Mouse (Mus musculus) embryonic facial prominence, embryonic 13.5 days (tissue): ENCODE data around the gene Taar7a. TPM values are rescaled to one million over a fixed set of nuclear protein-coding genes. Genes with fewer than 3 reads are reported as not detected.

Experiments used
- ATAC-seq: fragments of 200-750 bp; cut with Nextera tagmentation; 2 replicates; pipeline ENCODE4 v1.8.0; 2017; ENCODE audit warnings: low read depth; ENCODE audit not compliant: insufficient number of reproducible peaks, insufficient read depth, low FRiP score, low TSS enrichment
- H3K27ac ChIP-seq: fragments of 300-500 bp; sonication (generic); 2 replicates; pipeline ENCODE4 v1.5.1; 2015; ENCODE audit warnings: moderate library complexity, mild to moderate bottlenecking, inconsistent platforms
- H3K27me3 ChIP-seq: fragments of 300-500 bp; sonication (generic); 2 replicates; pipeline ENCODE4 v1.6.1; 2015; ENCODE audit warnings: mild to moderate bottlenecking, inconsistent platforms
- H3K36me3 ChIP-seq: fragments of 300-500 bp; sonication (generic); 2 replicates; pipeline ENCODE4 v1.6.1; 2015; ENCODE audit warnings: mild to moderate bottlenecking, inconsistent platforms
- H3K4me1 ChIP-seq: fragments of 300-500 bp; sonication (generic); 2 replicates; pipeline ENCODE4 v1.6.1; 2015; ENCODE audit warnings: inconsistent platforms
- H3K4me2 ChIP-seq: fragments of 300-500 bp; sonication (generic); 2 replicates; pipeline ENCODE4 v1.6.1; 2015; ENCODE audit warnings: moderate library complexity, mild to moderate bottlenecking, inconsistent platforms
- H3K4me3 ChIP-seq: fragments of 300-500 bp; sonication (generic); 2 replicates; pipeline ENCODE4 v1.5.1; 2015; ENCODE audit warnings: mild to moderate bottlenecking, inconsistent platforms
- H3K9ac ChIP-seq: fragments of 300-500 bp; sonication (generic); 2 replicates; pipeline ENCODE4 v1.6.1; 2015; ENCODE audit warnings: mild to moderate bottlenecking, inconsistent platforms
- H3K9me3 ChIP-seq: fragments of 300-500 bp; sonication (generic); 2 replicates; pipeline ENCODE4 v1.6.1; 2016; ENCODE audit warnings: inconsistent platforms
- WGBS: fragments of 180-500 bp; shearing (Covaris S2); methylation state at CpG from one replicate; pipeline ENCODE4 v1.1.7; 2015; ENCODE audit warnings: mixed read lengths; 5-methylcytosine and 5-hydroxymethylcytosine counted together
- polyA plus RNA-seq: library from polyadenylated mRNA; unstranded; fragments of >200 nt; fragmentation: Nextera tagmentation; extraction: Ambion mirVana; gene quantifications from 2 replicates; pipeline ENCODE4 v1.2.1, GENCODE M21; 2015

The Taar7a gene
- polyA plus RNA-seq, 1 experiment from 2014 or later: not detected

DNA sequence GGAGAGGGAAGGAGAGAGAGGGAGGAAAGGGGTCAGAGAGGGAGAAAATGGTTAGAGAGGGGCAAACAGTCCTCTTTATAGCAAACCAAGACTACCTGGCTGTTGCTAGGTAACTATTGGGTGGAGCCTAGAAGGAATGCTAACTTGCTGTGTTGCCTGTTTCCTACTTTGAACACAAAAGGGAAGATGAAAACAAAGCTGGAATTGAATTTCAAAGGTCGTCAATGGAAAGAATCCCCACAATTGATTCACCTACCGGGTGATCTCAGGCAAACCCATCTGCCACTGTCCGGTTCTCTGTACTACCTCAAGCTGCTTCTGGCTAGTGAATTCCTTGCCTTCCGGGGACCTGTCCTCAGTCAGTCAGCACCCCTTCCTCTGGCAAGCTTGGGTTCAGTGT lies 15.3 kb downstream of the Taar7a start:
- Histone ChIP-seq H3K27me3 (no peaks in the 10 kb centered on the region), H3K4me1 (no peaks in the 10 kb centered on the region), H3K27ac (no peak overlapping the region), H3K9me3 (no peaks in the 10 kb centered on the region), H3K4me2 (no peak overlapping the region), H3K36me3 (no peaks in the 10 kb centered on the region), H3K9ac (no peak overlapping the region), H3K4me3 (no peak overlapping the region)
- ATAC-seq: no peak
- 44% methylated on average over 4 of the region's 4 CpGs for WGBS

DNA sequence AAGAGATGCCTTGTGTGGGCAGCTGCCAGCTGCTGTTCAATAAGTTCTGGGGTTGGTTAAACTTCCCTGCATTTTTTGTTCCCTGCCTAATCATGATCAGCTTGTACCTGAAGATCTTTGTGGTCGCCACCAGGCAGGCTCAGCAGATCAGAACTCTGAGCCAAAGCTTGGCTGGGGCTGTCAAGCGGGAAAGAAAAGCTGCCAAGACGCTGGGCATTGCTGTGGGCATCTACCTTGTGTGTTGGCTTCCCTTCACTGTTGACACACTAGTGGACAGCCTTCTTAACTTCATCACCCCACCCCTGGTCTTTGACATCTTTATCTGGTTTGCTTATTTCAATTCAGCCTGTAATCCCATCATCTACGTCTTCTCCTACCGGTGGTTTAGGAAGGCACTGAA lies 22.0 kb downstream of the Taar7a start:
- ATAC-seq: no peak
- WGBS: 81% methylated on average over 5 of the region's 5 CpGs

DNA sequence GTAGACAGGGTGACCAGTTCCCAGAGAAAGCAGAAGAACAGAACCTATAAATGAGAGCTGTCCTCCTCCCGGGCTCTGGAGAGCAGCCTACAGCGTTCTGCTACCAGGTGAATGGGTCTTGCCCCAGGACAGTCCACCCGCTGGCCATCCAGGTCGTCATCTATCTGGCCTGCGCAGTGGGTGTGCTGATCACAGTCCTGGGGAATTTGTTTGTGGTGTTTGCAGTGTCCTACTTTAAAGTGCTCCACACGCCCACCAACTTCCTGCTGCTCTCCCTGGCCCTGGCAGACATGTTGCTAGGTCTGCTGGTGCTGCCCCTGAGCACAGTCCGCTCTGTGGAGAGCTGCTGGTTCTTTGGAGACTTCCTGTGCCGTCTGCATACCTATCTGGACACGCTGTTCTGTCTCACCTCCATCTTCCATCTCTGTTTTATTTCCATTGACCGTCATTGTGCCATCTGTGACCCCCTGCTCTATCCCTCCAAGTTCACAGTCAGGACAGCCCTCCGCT lies 22.6 kb downstream of the Taar7a start, which contains the start of gene Taar5:
TSS of gene Taar5 (plus strand) at position 51 of the 510 bp plus-strand sequence.
- ATAC-seq: no peak
- Histone ChIP-seq H3K4me3 (no peak within 1 kb of the TSS), H3K27ac (no peak within 1 kb of the TSS), H3K4me1 (no peaks in the 10 kb centered on the region), H3K27me3 (no peaks in the 10 kb centered on the region), H3K4me2 (no peak within 1 kb of the TSS), H3K36me3 (no peaks in the 10 kb centered on the region), H3K9ac (no peak within 1 kb of the TSS), H3K9me3 (no peaks in the 10 kb centered on the region)
- WGBS: 90% methylated on average over 11 of the region's 11 CpGs

More for the DNA sequence above, 22.0 kb downstream of the Taar7a start:
- H3K27me3 ChIP-seq: no peaks in the 10 kb centered on the region
- no peak overlapping the region for H3K27ac ChIP-seq
- no peak overlapping the region for H3K4me3 ChIP-seq
- H3K36me3 ChIP-seq: no peaks in the 10 kb centered on the region
- no peak overlapping the region for H3K4me2 ChIP-seq
- H3K9ac ChIP-seq: no peak overlapping the region
- no peaks in the 10 kb centered on the region for H3K9me3 ChIP-seq
- no peaks in the 10 kb centered on the region for H3K4me1 ChIP-seq

- H3K4me2 ChIP-seq: no peak overlapping the region
- H3K27me3 ChIP-seq: no peaks in the 10 kb centered on the region
- WGBS: 89% methylated on average over 6 of the region's 6 CpGs
- H3K9me3 ChIP-seq: no peaks in the 10 kb centered on the region
- no peak overlapping the region for H3K4me3 ChIP-seq
- ATAC-seq: no peak
- H3K9ac ChIP-seq: no peak overlapping the region
- no peaks in the 10 kb centered on the region for H3K4me1 ChIP-seq
- no peaks in the 10 kb centered on the region for H3K36me3 ChIP-seq
- no peak overlapping the region for H3K27ac ChIP-seq
Measured at GRCm38 (mm10) chr10:23964921-23965610, 28.2 kb downstream of the Taar7a start.

- no peak overlapping the region for H3K4me3 ChIP-seq
- 56% methylated on average over 3 of the region's 3 CpGs for WGBS
Measured at GRCm38 (mm10) chr10:23963444-23963843, 29.8 kb downstream of the Taar7a start.

DNA sequence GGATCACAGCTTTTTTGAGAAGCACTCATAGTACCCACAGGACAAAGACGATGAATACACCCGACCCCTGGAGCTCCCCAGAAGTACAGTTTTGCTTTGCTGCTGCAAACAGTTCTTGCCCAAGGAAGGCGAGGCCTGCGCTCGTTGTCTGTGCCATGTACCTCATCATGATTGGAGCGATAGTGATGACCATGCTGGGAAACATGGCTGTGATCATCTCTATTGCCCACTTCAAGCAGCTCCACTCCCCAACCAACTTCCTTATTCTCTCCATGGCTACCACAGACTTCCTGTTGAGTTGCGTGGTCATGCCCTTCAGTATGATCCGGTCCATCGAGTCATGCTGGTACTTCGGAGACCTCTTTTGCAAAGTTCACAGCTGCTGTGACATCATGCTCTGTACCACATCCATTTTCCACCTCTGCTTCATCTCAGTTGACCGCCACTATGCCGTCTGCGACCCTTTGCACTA lies 32.8 kb downstream of the Taar7a start, which contains the start of gene Taar4:
TSS of gene Taar4 (plus strand) at position 51 of the 472 bp plus-strand sequence.
- no peak within 1 kb of the TSS for H3K4me2 ChIP-seq
- H3K36me3 ChIP-seq: no peaks in the 10 kb centered on the region
- H3K9me3 ChIP-seq: no peaks in the 10 kb centered on the region
- no peak within 1 kb of the TSS for H3K27ac ChIP-seq
- no peak for ATAC-seq
- no peak within 1 kb of the TSS for H3K9ac ChIP-seq
- no peaks in the 10 kb centered on the region for H3K4me1 ChIP-seq
- 0 out of 2 replicates have a peak, but pooled peaks cover 4% of the 10 kb centered on the region for H3K27me3 ChIP-seq
- H3K4me3 ChIP-seq: no peak within 1 kb of the TSS
- 92% methylated on average over 13 of the region's 13 CpGs for WGBS

More at GRCm38 (mm10) chr10:23963444-23963843, 29.8 kb downstream of the Taar7a start:
- Histone ChIP-seq H3K27me3 (no peaks in the 10 kb centered on the region), H3K9me3 (no peaks in the 10 kb centered on the region), H3K9ac (no peak overlapping the region), H3K36me3 (no peaks in the 10 kb centered on the region), H3K4me1 (no peaks in the 10 kb centered on the region), H3K4me2 (no peak overlapping the region), H3K27ac (no peak overlapping the region)
- ATAC-seq: no peak

- no peaks in the 10 kb centered on the region for H3K9me3 ChIP-seq
- H3K4me3 ChIP-seq: no peak overlapping the region
- no peaks in the 10 kb centered on the region for H3K36me3 ChIP-seq
- H3K9ac ChIP-seq: no peak overlapping the region
- H3K27me3 ChIP-seq: 0 out of 2 replicates have a peak, but pooled peaks cover 4% of the 10 kb centered on the region
- H3K27ac ChIP-seq: no peak overlapping the region
- no peak for ATAC-seq
- no peak overlapping the region for H3K4me2 ChIP-seq
- WGBS: 55% methylated on average over 3 of the region's 3 CpGs
- no peaks in the 10 kb centered on the region for H3K4me1 ChIP-seq
Measured at GRCm38 (mm10) chr10:23959071-23959470, 34.2 kb downstream of the Taar7a start.

- Histone ChIP-seq H3K36me3 (no peaks in the 10 kb centered on the region), H3K9me3 (no peaks in the 10 kb centered on the region), H3K9ac (no peak overlapping the region), H3K4me2 (no peak overlapping the region), H3K4me3 (no peak overlapping the region), H3K27ac (no peak overlapping the region), H3K4me1 (no peaks in the 10 kb centered on the region), H3K27me3 (no peaks in the 10 kb centered on the region)
- WGBS: 75% methylated on average over 6 of the region's 6 CpGs
- no peak for ATAC-seq
Measured at GRCm38 (mm10) chr10:23951714-23952113, 41.6 kb downstream of the Taar7a start.

GRCm38 (mm10) chr10:23949508-23950005 lies 43.7 kb downstream of the Taar7a start, which contains the start of gene Taar3:
TSS of gene Taar3 (plus strand) at chr10:23949558.
- no peaks in the 10 kb centered on the region for H3K27me3 ChIP-seq
- H3K9me3 ChIP-seq: no peaks in the 10 kb centered on the region
- 86% methylated on average over 16 of the region's 16 CpGs for WGBS
- H3K27ac ChIP-seq: no peak within 1 kb of the TSS
- no peak for ATAC-seq
- H3K4me1 ChIP-seq: no peaks in the 10 kb centered on the region
- no peaks in the 10 kb centered on the region for H3K36me3 ChIP-seq
- H3K4me2 ChIP-seq: no peak within 1 kb of the TSS
- no peak within 1 kb of the TSS for H3K9ac ChIP-seq
- H3K4me3 ChIP-seq: no peak within 1 kb of the TSS

DNA sequence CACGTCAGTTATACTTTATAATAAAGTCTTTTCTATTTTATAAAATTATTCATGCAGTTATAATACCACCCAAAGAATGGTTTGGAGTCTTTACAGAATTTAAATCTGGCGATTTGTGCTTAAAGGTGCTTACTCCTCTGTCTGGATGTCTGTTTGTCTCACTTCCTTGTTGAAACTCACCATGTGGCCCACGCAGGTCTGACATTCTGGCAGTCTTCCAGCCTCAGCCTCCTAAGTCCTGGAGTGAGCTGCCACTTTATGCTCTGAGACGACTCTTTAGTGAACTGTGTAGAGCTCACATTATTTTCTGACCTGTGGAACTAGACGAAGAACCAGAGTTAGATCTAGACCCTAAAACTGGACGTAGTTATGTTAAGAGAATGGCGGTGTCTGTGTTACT lies 45.3 kb downstream of the Taar7a start:
- H3K36me3 ChIP-seq: no peaks in the 10 kb centered on the region
- ATAC-seq: no peak
- H3K27ac ChIP-seq: no peak overlapping the region
- no peak overlapping the region for H3K4me3 ChIP-seq
- H3K9me3 ChIP-seq: no peaks in the 10 kb centered on the region
- no peaks in the 10 kb centered on the region for H3K4me1 ChIP-seq
- 72% methylated on average over 7 of the region's 7 CpGs for WGBS
- no peak overlapping the region for H3K4me2 ChIP-seq
- H3K27me3 ChIP-seq: no peaks in the 10 kb centered on the region
- H3K9ac ChIP-seq: no peak overlapping the region

- ATAC-seq: no peak
- no peak overlapping the region for H3K27ac ChIP-seq
- no peaks in the 10 kb centered on the region for H3K4me1 ChIP-seq
- no peak overlapping the region for H3K4me2 ChIP-seq
- H3K27me3 ChIP-seq: no peaks in the 10 kb centered on the region
- no peaks in the 10 kb centered on the region for H3K36me3 ChIP-seq
- H3K9ac ChIP-seq: no peak overlapping the region
- H3K4me3 ChIP-seq: no peak overlapping the region
- no peaks in the 10 kb centered on the region for H3K9me3 ChIP-seq
- 67% methylated on average over 5 of the region's 5 CpGs for WGBS
Measured at GRCm38 (mm10) chr10:23942465-23942864, 50.8 kb downstream of the Taar7a start.
